In genomic region chr10:43845442-43845841, GRCm38 (mm10) we compare ENCODE assay signal across 14 mouse cellular contexts. TPM values are rescaled to one million over a fixed set of nuclear protein-coding genes. Genes with fewer than 3 reads are reported as not detected.
DNase-seq lines count a peak whose midpoint lies in the region; ATAC-seq and TF ChIP-seq lines count a peak whose summit lies in the region.
"Had no signal": no experiment of that assay in that cellular context is flagged by ENCODE, and none has a peak within 500 bp of the region (broad histone marks: within the 10 kb centered on the region; RNA-seq: fewer than 3 reads in every experiment).

No protein-coding gene starts in this region.

- no peak for DNase-seq in forebrain, postnatal 0 days
- DNase-seq in lung, postnatal 0 days (ENCODE audit: low spot score), result no peak
- no peak for DNase-seq in lung, postnatal 14 days
- peak; percentile 70 for DNase-seq in ZHBTc4 (ENCODE audit: low read depth, low spot score)
- DNase-seq in heart, adult 8-10 months (ENCODE audit: low spot score), result no peak
- DNase-seq in embryonic facial prominence, embryonic 10.5 days (ENCODE audit: low spot score), result no peak
- DNase-seq: cerebellum, adult 9-10 months; kidney, postnatal 14 days; lung, postnatal 10 days had no signal

- H3K9me3 ChIP-seq in forebrain, postnatal 0 days (ENCODE audit: low read length), result no peaks in the 10 kb centered on the region
- peaks cover 3% of the 10 kb centered on the region; the same call in 1 of the 2 replicates for H3K9me3 ChIP-seq in forebrain, embryonic 13.5 days (replicated peaks)
- H3K9me3 ChIP-seq in lung, postnatal 0 days (ENCODE audit: low read length), result no peaks in the 10 kb centered on the region
- 0 out of 2 replicates have a peak, but pooled peaks cover 4% of the 10 kb centered on the region for H3K9me3 ChIP-seq in embryonic facial prominence, embryonic 10.5 days
- H3K9me3 ChIP-seq: stomach, embryonic 15.5 days had no signal

- H3K4me1 ChIP-seq in forebrain, postnatal 0 days (ENCODE audit: insufficient read depth), result no peaks in the 10 kb centered on the region
- H3K4me1 ChIP-seq in forebrain, embryonic 13.5 days, result no peaks in the 10 kb centered on the region
- no peaks in the 10 kb centered on the region for H3K4me1 ChIP-seq in lung, postnatal 0 days (ENCODE audit: insufficient read depth, low read depth, low read length)
- H3K4me1 ChIP-seq in embryonic facial prominence, embryonic 10.5 days, result no peaks in the 10 kb centered on the region
- H3K4me1 ChIP-seq: limb, embryonic 12.5 days; stomach, embryonic 15.5 days had no signal

- H3K4me3 ChIP-seq in forebrain, postnatal 0 days (ENCODE audit: low read depth, low read length), result no peak overlapping the region
- no peak overlapping the region for H3K4me3 ChIP-seq in forebrain, embryonic 13.5 days
- no peak overlapping the region for H3K4me3 ChIP-seq in lung, postnatal 0 days (ENCODE audit: low read depth, low read length)
- no peak overlapping the region for H3K4me3 ChIP-seq in embryonic facial prominence, embryonic 10.5 days
- H3K4me3 ChIP-seq: limb, embryonic 12.5 days; stomach, embryonic 15.5 days had no signal

- no peak overlapping the region for H3K4me2 ChIP-seq in forebrain, postnatal 0 days (ENCODE audit: low read depth)
- H3K4me2 ChIP-seq in forebrain, embryonic 13.5 days, result no peak overlapping the region
- H3K4me2 ChIP-seq in lung, postnatal 0 days (replicated peaks; ENCODE audit: low read depth, low read length), result no peak overlapping the region
- H3K4me2 ChIP-seq: limb, embryonic 12.5 days; midbrain, embryonic 11.5 days; stomach, embryonic 15.5 days had no signal

- 0 out of 2 replicates have a peak, but pooled peaks have one; percentile 26 for TF ChIP-seq CTCF in forebrain, postnatal 0 days (IDR thresholded peaks at IDR 0.05; ENCODE audit: low read depth)
- peak; percentile 25; the same call in 1 of the 2 replicates for TF ChIP-seq CTCF in lung, postnatal 0 days (IDR thresholded peaks at IDR 0.05)

- ATAC-seq in forebrain, postnatal 0 days, result no peak
- no peak for ATAC-seq in forebrain, embryonic 13.5 days
- no peak for ATAC-seq in lung, postnatal 0 days
- ATAC-seq in megakaryocyte progenitor cell, adult 5-6 weeks (replicated peaks; ENCODE audit: poor library complexity), result 0 out of 2 replicates have a peak, but pooled peaks have one; percentile 27

- 59% methylated on average over 3 of the region's 3 CpGs for WGBS in forebrain, postnatal 0 days
- WGBS in forebrain, embryonic 13.5 days, result 61% methylated on average over 3 of the region's 3 CpGs
- 81% methylated on average over 3 of the region's 3 CpGs for WGBS in lung, postnatal 0 days
- 70% methylated on average over 3 of the region's 3 CpGs for WGBS in embryonic facial prominence, embryonic 10.5 days

- no peaks in the 10 kb centered on the region for H3K27me3 ChIP-seq in forebrain, postnatal 0 days (ENCODE audit: insufficient read depth, low read length)
- H3K27me3 ChIP-seq in forebrain, embryonic 13.5 days, result no peaks in the 10 kb centered on the region
- H3K27me3 ChIP-seq in lung, postnatal 0 days (replicated peaks; ENCODE audit: insufficient read depth, low read length), result no peaks in the 10 kb centered on the region
- H3K27me3 ChIP-seq in embryonic facial prominence, embryonic 10.5 days (replicated peaks; ENCODE audit: low read depth, poor library complexity, severe bottlenecking), result no peaks in the 10 kb centered on the region
- H3K27me3 ChIP-seq: limb, embryonic 12.5 days; stomach, embryonic 15.5 days had no signal

- no peaks in the 10 kb centered on the region for H3K36me3 ChIP-seq in forebrain, postnatal 0 days (ENCODE audit: insufficient read depth)
- no peaks in the 10 kb centered on the region for H3K36me3 ChIP-seq in forebrain, embryonic 13.5 days (ENCODE audit: poor library complexity, severe bottlenecking)
- no peaks in the 10 kb centered on the region for H3K36me3 ChIP-seq in lung, postnatal 0 days (ENCODE audit: insufficient read depth, low read length)
- H3K36me3 ChIP-seq in embryonic facial prominence, embryonic 10.5 days (replicated peaks), result no peaks in the 10 kb centered on the region
- H3K36me3 ChIP-seq: limb, embryonic 12.5 days; stomach, embryonic 15.5 days had no signal

- H3K9ac ChIP-seq in forebrain, postnatal 0 days, result no peak overlapping the region
- H3K9ac ChIP-seq in forebrain, embryonic 13.5 days, result no peak overlapping the region
- H3K9ac ChIP-seq in lung, postnatal 0 days (replicated peaks; ENCODE audit: low read depth), result no peak overlapping the region
- H3K9ac ChIP-seq: limb, embryonic 12.5 days; stomach, embryonic 15.5 days had no signal

- TF ChIP-seq EP300 in lung, postnatal 0 days (IDR thresholded peaks at IDR 0.05), result no peak

- no peak overlapping the region for H3K27ac ChIP-seq in forebrain, postnatal 0 days (ENCODE audit: low read depth, low read length)
- H3K27ac ChIP-seq in forebrain, embryonic 13.5 days, result no peak overlapping the region
- H3K27ac ChIP-seq in lung, postnatal 0 days (ENCODE audit: low read length), result no peak overlapping the region
- H3K27ac ChIP-seq in embryonic facial prominence, embryonic 10.5 days (replicated peaks), result no peak overlapping the region
- H3K27ac ChIP-seq: limb, embryonic 12.5 days; stomach, embryonic 15.5 days had no signal

RNA-seq across cellular contexts. Expression of gene Qrsl1, which starts 56.1 kb away (rescaled TPM):
- 14.7 and 17.6 TPM in 2 replicates for total RNA-seq in forebrain, postnatal 0 days (2014; rRNA removed)
- 15.8 and 18.8 TPM in 2 replicates for polyA plus RNA-seq in forebrain, postnatal 0 days (2015; fragmentation: Nextera tagmentation; extraction: Ambion mirVana)
- 24.9 and 27.8 TPM in 2 replicates for polyA plus RNA-seq in forebrain, embryonic 13.5 days (2015; fragmentation: Nextera tagmentation; extraction: Ambion mirVana)
- 8.8 and 9.7 TPM in 2 replicates for polyA plus RNA-seq in lung, postnatal 0 days (2015; fragmentation: Nextera tagmentation; extraction: Ambion mirVana)
- 23.6 and 27.2 TPM in 2 replicates for total RNA-seq in megakaryocyte progenitor cell, adult 5-6 weeks (2015)
- 13.9 and 18.2 TPM in 2 replicates for total RNA-seq in megakaryocyte progenitor cell, adult 5-6 weeks (2017)
- total RNA-seq in heart, adult 8-10 months (2022), result 10 to 100 TPM; 23.6 to 33.2 (median 28.7) TPM
- polyA plus RNA-seq in embryonic facial prominence, embryonic 10.5 days (2016; fragmentation: Nextera tagmentation; extraction: Ambion mirVana), result 28.1 and 30.5 TPM in 2 replicates

RNA-seq across cellular contexts. Expression of gene Rtn4ip1, which starts 56.2 kb away (rescaled TPM):
- 4.7 and 5.8 TPM in 2 replicates for total RNA-seq in forebrain, postnatal 0 days (2014; rRNA removed)
- polyA plus RNA-seq in forebrain, postnatal 0 days (2015; fragmentation: Nextera tagmentation; extraction: Ambion mirVana), result 8.5 and 10.6 TPM in 2 replicates
- 16.9 and 18.3 TPM in 2 replicates for polyA plus RNA-seq in forebrain, embryonic 13.5 days (2015; fragmentation: Nextera tagmentation; extraction: Ambion mirVana)
- polyA plus RNA-seq in lung, postnatal 0 days (2015; fragmentation: Nextera tagmentation; extraction: Ambion mirVana), result 4.7 and 5.7 TPM in 2 replicates
- total RNA-seq in megakaryocyte progenitor cell, adult 5-6 weeks (2015), result 11.9 and 13.8 TPM in 2 replicates
- total RNA-seq in megakaryocyte progenitor cell, adult 5-6 weeks (2017), result 12.8 and 15.7 TPM in 2 replicates
- 10 to 100 TPM; 69.1 to 77.1 (median 71.3) TPM for total RNA-seq in heart, adult 8-10 months (2022)
- 19.5 and 21.1 TPM in 2 replicates for polyA plus RNA-seq in embryonic facial prominence, embryonic 10.5 days (2016; fragmentation: Nextera tagmentation; extraction: Ambion mirVana)
